Mouse (Mus musculus): ENCODE results near the gene Lama5. TPM values are rescaled to one million over a fixed set of nuclear protein-coding genes. Genes with fewer than 3 reads are reported as not detected.
A peak's percentile ranks its signal among the peaks of the same experiment; 100 is the strongest.
"Not testable (repeated sequence)": the region's sequence is repeated elsewhere in the genome, so short reads cannot be mapped to it uniquely, and the experiment has no call there.

Lama5 gene
- polyA plus RNA-seq, 1 experiment from 2014 or later, result 1.6 TPM

DNA sequence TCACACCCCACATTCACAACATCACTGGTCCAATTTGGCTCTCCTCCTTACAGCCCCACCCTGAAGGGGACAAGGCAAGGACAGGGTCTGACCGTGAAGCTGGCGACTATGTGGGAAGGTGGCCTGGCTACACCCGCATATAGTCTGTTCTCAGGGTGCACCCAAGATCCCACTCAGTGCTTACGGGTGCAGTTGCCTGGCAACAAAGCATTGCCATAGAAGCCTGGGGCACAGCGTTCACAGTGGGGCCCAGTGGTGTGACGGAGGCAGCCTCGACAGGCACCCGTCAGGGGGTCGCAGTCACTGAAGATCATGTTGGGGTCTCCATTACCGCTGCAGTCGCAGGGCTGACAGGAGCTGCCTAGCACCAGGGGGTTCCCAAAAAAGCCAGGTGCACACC lies 38.3 kb downstream of the Lama5 start:
- H3K36me3 ChIP-seq (replicated peaks), result no peaks in the 10 kb centered on the region
- ATAC-seq (ENCODE audit: insufficient read depth), result no peak
- H3K9me3 ChIP-seq (replicated peaks), result no peaks in the 10 kb centered on the region
- no peak overlapping the region for H3K4me3 ChIP-seq (replicated peaks)
- H3K27me3 ChIP-seq, result no peaks in the 10 kb centered on the region
- no peak overlapping the region for H3K27ac ChIP-seq (replicated peaks)
- no peak overlapping the region for H3K4me2 ChIP-seq
- WGBS (ENCODE audit: insufficient replicate concordance), result 77% methylated on average over 11 of the region's 11 CpGs
- no peak overlapping the region for H3K9ac ChIP-seq
- H3K4me1 ChIP-seq (replicated peaks), result no peaks in the 10 kb centered on the region

DNA sequence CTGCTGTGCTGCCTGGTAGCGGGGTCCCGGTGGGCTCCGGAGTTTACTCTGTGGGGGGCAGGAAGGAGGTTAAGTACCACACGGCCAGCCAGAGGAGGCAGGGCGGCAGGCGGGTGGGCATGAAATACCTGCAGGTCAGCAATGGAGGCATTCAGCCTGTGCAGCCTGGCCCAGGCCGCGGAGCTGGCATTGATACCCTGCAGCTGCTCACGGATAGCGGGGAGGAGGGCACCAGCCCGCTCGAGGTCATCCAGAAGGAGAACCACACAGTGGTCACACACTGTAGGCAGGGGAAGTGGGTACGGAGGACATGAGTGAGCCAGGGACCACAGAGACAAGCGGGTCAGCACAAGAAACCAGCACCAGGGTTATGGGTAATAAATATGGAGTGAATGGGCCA lies 40.0 kb downstream of the Lama5 start:
- Histone ChIP-seq H3K36me3 (replicated peaks) (no peaks in the 10 kb centered on the region), H3K9me3 (replicated peaks) (no peaks in the 10 kb centered on the region), H3K4me1 (replicated peaks) (no peaks in the 10 kb centered on the region), H3K9ac (no peak overlapping the region), H3K27ac (replicated peaks) (no peak overlapping the region), H3K4me3 (replicated peaks) (no peak overlapping the region), H3K4me2 (no peak overlapping the region), H3K27me3 (no peaks in the 10 kb centered on the region)
- WGBS (ENCODE audit: insufficient replicate concordance), result 80% methylated on average over 14 of the region's 14 CpGs
- no peak for ATAC-seq (ENCODE audit: insufficient read depth)

DNA sequence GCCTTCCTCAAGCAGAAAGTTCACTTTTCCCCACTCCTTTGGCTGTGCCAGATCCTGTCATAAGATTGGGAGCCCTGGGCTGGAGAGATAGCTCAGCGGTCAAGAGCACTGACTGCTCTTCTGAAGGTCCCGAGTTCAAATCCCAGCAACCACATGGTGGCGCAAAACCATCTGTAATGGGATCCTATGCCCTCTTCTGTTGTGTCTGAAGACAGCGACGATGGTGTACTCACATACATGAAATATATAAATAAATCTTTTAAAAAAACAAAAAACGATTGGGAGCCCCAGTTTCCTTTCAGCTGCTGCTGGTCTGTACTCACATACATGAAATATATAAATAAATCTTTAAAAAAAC lies 40.9 kb downstream of the Lama5 start:
- 65% methylated on average over 6 of the region's 6 CpGs for WGBS (ENCODE audit: insufficient replicate concordance)
- ATAC-seq (ENCODE audit: insufficient read depth), result no peak
- Histone ChIP-seq H3K36me3 (replicated peaks) (no peaks in the 10 kb centered on the region), H3K4me1 (replicated peaks) (no peaks in the 10 kb centered on the region), H3K9ac (no peak overlapping the region), H3K9me3 (replicated peaks) (no peaks in the 10 kb centered on the region), H3K27ac (replicated peaks) (no peak overlapping the region), H3K27me3 (no peaks in the 10 kb centered on the region), H3K4me3 (replicated peaks) (no peak overlapping the region), H3K4me2 (no peak overlapping the region)

DNA sequence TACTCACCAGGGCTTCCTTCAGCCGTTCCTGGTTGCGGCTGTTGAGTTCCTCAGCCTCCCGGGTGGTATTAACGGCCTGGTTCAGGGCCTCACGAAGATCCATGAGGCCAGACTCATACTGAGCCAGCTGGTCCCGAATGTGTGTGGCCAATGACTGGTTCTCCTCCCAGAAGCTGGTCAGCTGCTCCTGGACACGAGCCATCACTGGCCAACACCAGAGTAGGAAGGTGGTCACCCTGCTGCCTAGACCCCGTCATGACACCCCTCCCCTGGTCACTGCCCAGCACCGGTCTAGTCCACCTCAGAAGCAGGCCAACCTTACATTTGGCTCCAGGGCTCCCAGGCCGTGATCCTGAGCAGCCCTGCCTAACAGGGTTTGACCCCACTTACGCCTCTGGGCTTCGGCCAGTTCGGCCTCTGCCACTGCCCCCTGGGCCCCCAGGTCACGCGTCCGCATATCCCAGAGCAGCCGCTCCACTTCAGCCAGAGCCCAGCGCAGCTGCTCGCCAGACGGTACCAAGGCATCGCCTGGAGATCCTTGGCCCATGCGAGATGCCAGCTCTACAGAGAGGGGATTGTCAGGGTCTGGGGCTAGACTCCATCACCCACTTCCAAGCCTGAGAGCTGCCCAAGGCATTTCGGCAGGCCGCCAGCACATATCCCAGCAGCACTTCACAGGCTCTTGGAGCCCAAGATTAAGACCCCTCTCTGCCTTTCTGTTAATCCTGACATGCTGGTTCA lies 41.5 kb downstream of the Lama5 start:
- no peaks in the 10 kb centered on the region for H3K27me3 ChIP-seq
- WGBS (ENCODE audit: insufficient replicate concordance), result 75% methylated on average over 24 of the region's 24 CpGs
- no peaks in the 10 kb centered on the region for H3K4me1 ChIP-seq (replicated peaks)
- no peak for ATAC-seq (ENCODE audit: insufficient read depth)
- no peak overlapping the region for H3K4me3 ChIP-seq (replicated peaks)
- no peak overlapping the region for H3K4me2 ChIP-seq
- H3K27ac ChIP-seq (replicated peaks), result no peak overlapping the region
- H3K9ac ChIP-seq, result no peak overlapping the region
- no peaks in the 10 kb centered on the region for H3K36me3 ChIP-seq (replicated peaks)
- no peaks in the 10 kb centered on the region for H3K9me3 ChIP-seq (replicated peaks)

DNA sequence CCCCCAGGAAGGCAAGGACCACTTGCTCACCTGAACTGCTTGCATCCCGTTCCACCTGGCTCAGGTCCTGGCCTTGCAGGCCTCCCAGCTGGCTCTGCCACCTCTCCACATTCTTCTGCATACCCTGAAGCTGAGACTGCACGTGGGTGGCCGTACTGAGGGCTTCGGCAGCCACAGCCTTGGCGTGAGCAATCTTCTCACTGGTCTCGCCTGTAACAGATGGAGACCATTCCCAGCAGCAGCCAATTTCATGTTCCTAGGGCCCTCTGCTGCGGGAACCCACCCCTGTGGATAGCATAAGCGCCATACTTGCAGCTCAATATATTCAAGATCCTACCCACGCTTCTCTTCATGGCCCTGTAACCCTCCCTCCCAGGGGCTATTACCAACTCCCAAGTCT lies 44.1 kb downstream of the Lama5 start:
- 73% methylated on average over 9 of the region's 9 CpGs for WGBS (ENCODE audit: insufficient replicate concordance)
- no peak for ATAC-seq (ENCODE audit: insufficient read depth)

DNA sequence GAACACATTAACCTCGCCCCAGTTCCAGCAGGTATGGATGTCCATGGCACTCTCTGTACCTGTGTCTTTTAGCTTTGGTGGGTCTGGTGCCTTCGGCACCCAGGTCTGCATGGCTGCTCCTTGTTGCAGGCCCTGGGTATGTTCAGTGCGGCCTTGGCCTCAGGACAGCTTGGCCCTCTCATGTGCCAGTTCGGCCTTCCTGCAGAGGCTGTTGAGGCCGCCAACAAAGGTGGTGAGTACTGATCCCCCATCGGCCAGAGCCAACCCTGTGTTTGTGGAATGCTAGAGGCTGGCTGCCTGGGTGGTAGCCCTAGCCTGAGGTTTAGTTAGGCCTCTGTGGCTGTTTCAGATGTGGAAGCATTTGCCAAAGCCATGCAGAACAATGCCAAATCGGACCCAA lies 49.9 kb downstream of the Lama5 start:
- Histone ChIP-seq H3K9ac (no peak overlapping the region), H3K27ac (replicated peaks) (no peak overlapping the region), H3K27me3 (no peaks in the 10 kb centered on the region), H3K4me1 (replicated peaks) (peaks cover 20% of the 10 kb centered on the region), H3K4me3 (replicated peaks) (no peak overlapping the region), H3K36me3 (replicated peaks) (peaks cover 64% of the 10 kb centered on the region), H3K4me2 (no peak overlapping the region), H3K9me3 (replicated peaks) (no peaks in the 10 kb centered on the region)
- ATAC-seq (ENCODE audit: insufficient read depth), result no peak
- 81% methylated on average over 7 of the region's 7 CpGs for WGBS (ENCODE audit: insufficient replicate concordance)

More for the DNA sequence above, 44.1 kb downstream of the Lama5 start:
- H3K27ac ChIP-seq (replicated peaks), result no peak overlapping the region
- H3K4me1 ChIP-seq (replicated peaks), result no peaks in the 10 kb centered on the region
- H3K27me3 ChIP-seq, result no peaks in the 10 kb centered on the region
- no peak overlapping the region for H3K4me2 ChIP-seq
- H3K4me3 ChIP-seq (replicated peaks), result no peak overlapping the region
- peaks cover 26% of the 10 kb centered on the region for H3K36me3 ChIP-seq (replicated peaks)
- H3K9ac ChIP-seq, result no peak overlapping the region
- no peaks in the 10 kb centered on the region for H3K9me3 ChIP-seq (replicated peaks)

DNA sequence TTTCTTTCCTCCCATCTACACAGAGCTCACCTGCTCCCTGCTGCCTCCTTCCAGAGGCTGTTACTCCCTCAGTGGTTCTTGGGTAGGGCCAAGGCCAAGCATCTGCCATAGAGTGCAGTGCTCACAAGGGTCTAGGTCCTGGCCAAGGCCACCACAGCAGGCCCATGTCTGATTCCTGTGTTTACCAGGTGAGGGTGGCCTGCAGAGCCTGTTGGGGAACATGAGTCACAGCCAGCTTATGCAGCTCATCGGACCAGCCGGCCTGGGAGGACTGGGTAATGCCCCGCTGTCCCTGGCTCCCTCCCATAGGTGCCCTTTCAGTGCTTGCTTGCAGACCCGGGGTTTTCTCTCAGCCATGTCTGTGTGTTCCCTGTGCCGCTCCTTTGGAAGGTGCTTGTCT lies 51.5 kb downstream of the Lama5 start:
- no peak for ATAC-seq (ENCODE audit: insufficient read depth)
- no peak overlapping the region for H3K4me2 ChIP-seq
- no peak overlapping the region for H3K9ac ChIP-seq
- no peak overlapping the region for H3K4me3 ChIP-seq (replicated peaks)
- no peak overlapping the region for H3K27ac ChIP-seq (replicated peaks)
- peaks cover 25% of the 10 kb centered on the region for H3K4me1 ChIP-seq (replicated peaks)
- WGBS (ENCODE audit: insufficient replicate concordance), result 92% methylated on average over 5 of the region's 5 CpGs
- H3K36me3 ChIP-seq (replicated peaks), result peaks cover 63% of the 10 kb centered on the region
- H3K27me3 ChIP-seq, result no peaks in the 10 kb centered on the region
- no peaks in the 10 kb centered on the region for H3K9me3 ChIP-seq (replicated peaks)

DNA sequence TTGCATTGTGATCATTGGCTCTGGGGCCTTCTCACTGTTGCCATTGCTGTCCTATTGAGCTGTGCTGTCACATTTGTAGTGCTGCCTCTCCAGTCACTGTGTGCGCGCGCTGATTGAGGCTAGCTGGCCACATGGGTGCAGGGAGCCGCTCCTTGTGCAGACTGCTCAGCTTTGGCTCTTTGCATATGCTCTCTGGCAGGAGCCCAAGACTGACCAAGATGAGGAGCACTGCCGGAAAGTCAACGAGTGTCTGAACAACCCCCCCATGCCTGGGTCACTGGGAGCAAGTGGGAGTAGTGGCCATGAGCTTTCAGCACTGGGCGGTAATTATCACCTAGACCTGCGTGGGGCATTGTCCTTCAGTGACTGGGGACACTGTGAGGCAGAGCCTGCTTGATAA lies 51.9 kb downstream of the Lama5 start:
- 83% methylated on average over 8 of the region's 8 CpGs for WGBS (ENCODE audit: insufficient replicate concordance)

DNA sequence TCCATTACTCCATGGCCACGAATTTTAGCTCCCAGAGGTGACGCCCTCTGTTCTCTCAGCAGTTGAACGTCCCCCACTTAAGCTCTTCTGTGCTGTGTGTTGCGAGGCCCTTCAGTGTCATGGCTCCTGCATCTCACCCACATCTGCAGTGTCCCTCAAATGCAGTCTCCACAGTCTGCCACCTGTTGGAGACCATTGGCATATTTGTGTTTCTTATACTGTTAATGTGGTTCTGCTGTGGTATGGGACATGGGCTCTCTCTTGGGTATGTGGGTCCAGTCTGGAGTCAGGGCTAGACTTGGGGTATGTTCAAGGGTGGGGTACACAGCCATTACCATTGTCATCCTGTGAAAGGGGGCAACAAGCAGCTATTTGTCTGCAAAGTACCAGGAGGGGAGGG lies 52.5 kb downstream of the Lama5 start:
- H3K4me1 ChIP-seq (replicated peaks), result peaks cover 25% of the 10 kb centered on the region
- peaks cover 54% of the 10 kb centered on the region for H3K36me3 ChIP-seq (replicated peaks)
- peak overlapping the region; percentile 97 for H3K9ac ChIP-seq
- H3K4me3 ChIP-seq (replicated peaks), result peak overlapping the region; percentile 97
- ATAC-seq (ENCODE audit: insufficient read depth), result no peak
- no peak overlapping the region for H3K27ac ChIP-seq (replicated peaks)
- 44% methylated on average over 4 of the region's 4 CpGs for WGBS (ENCODE audit: insufficient replicate concordance)
- H3K4me2 ChIP-seq, result peak overlapping the region; percentile 93
- H3K9me3 ChIP-seq (replicated peaks), result no peaks in the 10 kb centered on the region
- H3K27me3 ChIP-seq, result no peaks in the 10 kb centered on the region

More for the DNA sequence above, 51.9 kb downstream of the Lama5 start:
- Histone ChIP-seq H3K9ac (peak overlapping the region; percentile 97; the same call in 1 of the 2 replicates), H3K36me3 (replicated peaks) (peaks cover 59% of the 10 kb centered on the region), H3K4me2 (peak overlapping the region; percentile 93), H3K4me1 (replicated peaks) (peaks cover 25% of the 10 kb centered on the region)
- not testable (repeated sequence) for H3K27me3 ChIP-seq; ATAC-seq (ENCODE audit: insufficient read depth); H3K4me3 ChIP-seq (replicated peaks); H3K27ac ChIP-seq (replicated peaks); H3K9me3 ChIP-seq (replicated peaks)

DNA sequence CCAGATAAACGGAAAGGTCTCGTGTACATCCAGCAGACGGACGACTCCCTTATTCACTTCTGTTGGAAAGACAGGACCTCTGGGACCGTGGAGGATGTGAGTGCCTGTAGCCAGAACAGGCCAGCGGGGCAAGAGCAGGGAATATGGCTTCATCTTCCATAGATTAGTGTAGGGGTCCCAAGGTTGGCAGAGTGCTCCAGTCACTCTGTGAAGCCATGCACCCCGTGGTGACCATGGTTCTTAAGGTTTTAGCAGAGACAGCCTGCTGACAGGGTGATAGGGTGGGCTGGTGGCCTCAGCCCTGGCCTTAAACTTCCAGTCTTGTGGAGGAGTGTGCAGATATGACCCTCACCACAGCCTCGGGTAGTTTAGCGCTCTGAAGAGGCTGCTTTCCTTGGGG lies 53.5 kb downstream of the Lama5 start:
- ATAC-seq (ENCODE audit: insufficient read depth), result no peak
- Histone ChIP-seq H3K4me3 (replicated peaks) (peak overlapping the region; percentile 97), H3K4me1 (replicated peaks) (peaks cover 25% of the 10 kb centered on the region), H3K4me2 (peak overlapping the region; percentile 93), H3K27ac (replicated peaks) (peak overlapping the region; percentile 24; the same call in 1 of the 2 replicates), H3K27me3 (no peaks in the 10 kb centered on the region), H3K36me3 (replicated peaks) (peaks cover 43% of the 10 kb centered on the region), H3K9me3 (replicated peaks) (no peaks in the 10 kb centered on the region), H3K9ac (peak overlapping the region; percentile 97)
- WGBS (ENCODE audit: insufficient replicate concordance), result 2% methylated on average over 9 of the region's 9 CpGs

DNA sequence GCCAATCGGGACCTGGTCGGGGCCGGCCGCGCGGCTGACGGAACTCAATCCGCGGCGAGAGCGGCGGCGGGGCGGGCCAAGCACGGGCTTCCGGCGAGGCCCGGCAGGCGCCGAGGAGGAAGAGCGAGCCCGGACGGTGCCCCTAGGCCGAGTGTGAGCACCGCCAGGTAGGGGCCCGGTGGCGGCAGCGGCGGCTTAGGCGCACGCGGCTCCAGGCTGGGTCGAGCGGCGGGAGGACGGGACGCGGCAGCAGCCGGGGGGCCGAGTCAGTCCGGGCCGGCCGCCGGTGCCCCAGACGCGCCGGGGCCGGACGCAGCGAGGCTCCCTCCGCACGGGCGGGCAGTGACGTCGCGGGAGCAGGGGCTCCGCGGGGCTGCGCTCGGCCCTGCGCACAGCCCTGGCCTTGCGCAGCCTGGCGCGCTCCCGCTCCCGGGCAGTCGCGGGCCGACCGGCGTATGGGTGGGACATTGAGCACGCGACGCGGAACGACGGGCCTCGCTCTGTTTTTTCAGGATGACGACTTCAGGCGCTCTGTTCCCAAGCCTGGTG lies 54.1 kb downstream of the Lama5 start:
- Histone ChIP-seq H3K4me2 (peak overlapping the region; percentile 93), H3K36me3 (replicated peaks) (peaks cover 38% of the 10 kb centered on the region), H3K9me3 (replicated peaks) (no peaks in the 10 kb centered on the region), H3K27me3 (no peaks in the 10 kb centered on the region), H3K4me3 (replicated peaks) (peak overlapping the region; percentile 97), H3K4me1 (replicated peaks) (peaks cover 25% of the 10 kb centered on the region), H3K27ac (replicated peaks) (peak overlapping the region; percentile 93), H3K9ac (peak overlapping the region; percentile 97)
- under 1% methylated on average over 72 of the region's 80 CpGs for WGBS (ENCODE audit: insufficient replicate concordance)
- ATAC-seq (ENCODE audit: insufficient read depth), result peak; percentile 78

Data from liver, embryonic 15.5 days (tissue).